Mouse (Mus musculus) urinary bladder, postnatal 10 days (tissue): ENCODE data around the gene Tle1.

Source experiments
- DNase-seq: peaks from one replicate; pipeline ENCODE4 v3.0.0; 2022; ENCODE audit warnings: low spot score

The Tle1 gene

DNA sequence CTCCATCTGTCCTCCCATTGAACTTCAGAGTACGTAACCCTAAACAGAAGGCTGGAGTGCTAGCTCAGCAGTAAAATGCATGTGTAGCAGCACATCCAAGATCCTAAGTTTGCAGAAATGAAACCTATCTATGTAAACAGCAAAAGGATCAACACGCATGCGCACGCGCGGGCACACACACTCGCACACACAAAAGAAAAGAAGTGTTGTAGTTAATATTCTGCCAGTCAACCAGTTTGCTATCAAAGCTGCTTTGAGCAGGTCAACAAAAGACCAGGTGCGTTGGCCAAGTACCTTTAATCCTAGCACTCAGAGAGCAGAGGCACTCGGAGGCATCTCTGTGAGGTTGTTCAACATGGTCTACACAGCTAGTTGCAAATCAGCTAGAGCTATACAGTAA is 35.0 kb downstream of the Tle1 start:
- no peak for DNase-seq

DNA sequence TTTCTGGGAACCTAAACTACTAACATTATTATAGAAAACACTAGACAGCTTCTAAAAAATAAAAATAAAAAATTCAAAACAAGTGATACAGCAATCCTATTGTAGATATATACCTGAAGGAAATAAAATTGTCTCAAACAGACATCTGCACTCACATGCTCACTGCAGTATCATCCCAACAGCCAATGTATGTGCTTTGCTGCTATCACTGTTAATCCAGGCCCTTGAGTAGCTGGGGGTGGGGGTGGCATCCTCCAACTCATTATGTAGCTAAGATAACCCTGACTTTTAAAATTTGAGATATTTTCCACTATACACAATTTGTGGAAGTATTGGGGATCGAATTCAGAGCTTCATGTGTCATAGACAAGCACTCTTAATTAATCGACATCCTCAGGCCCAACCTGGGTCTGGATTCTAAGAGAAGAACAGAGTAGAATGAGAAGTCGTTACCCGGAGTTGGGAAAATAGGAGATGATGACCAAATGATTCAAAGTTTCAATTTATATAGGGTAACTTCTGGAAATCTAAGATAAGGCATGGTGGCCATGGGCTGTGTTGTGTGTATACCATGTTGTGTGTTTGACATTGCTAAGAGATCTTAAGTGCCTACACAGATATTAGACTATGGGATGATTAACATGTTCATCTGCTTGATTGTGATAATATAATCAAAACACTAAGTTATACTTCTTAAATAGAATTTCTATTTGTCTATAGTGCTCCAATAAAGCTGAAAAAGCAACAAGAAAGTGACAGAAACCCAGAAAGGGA is 38.1 kb downstream of the Tle1 start:
- no peak for DNase-seq

DNA sequence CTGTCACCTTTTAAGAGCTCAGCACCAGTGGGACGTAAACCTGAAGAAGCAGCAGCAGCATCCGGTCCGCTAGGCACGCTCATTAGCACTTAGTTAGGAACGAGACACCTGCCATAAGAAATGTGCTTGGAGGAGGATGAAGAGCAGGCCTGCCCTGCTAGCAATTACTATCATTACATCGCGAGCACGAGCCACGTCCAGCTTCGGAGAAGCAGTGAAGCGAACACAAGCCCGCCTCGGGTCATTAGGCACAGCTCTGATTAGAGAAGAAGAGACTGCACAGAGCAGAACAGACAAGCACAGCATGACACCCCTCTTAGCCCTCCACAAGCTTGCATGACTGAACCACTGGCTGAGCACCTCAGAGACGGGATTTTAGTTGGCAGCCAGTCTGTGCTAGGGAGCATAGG is 40.6 kb downstream of the Tle1 start:
- no peak for DNase-seq

DNA sequence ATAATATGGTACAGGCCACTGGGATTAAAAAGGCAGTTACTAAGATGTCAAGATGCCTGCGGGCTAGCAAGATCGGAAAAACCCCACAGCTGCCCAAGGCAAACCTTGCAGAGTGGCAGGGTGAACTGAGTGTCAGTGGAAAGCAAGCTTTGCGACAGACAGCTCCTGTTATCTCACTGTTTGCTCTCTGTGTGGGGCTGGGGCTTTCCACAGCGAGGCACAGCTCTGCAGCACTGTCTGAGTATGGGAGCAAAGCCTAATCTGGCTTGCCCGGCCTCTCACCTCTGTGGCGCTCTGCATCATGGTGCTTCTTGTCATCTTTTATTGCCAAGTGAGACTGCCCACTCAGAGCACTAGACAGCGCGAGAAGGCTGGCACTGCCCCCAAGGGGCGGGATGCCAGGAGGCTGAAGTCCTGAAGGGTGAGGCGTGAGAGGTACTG is 42.8 kb downstream of the Tle1 start:
- no peak for DNase-seq

DNA sequence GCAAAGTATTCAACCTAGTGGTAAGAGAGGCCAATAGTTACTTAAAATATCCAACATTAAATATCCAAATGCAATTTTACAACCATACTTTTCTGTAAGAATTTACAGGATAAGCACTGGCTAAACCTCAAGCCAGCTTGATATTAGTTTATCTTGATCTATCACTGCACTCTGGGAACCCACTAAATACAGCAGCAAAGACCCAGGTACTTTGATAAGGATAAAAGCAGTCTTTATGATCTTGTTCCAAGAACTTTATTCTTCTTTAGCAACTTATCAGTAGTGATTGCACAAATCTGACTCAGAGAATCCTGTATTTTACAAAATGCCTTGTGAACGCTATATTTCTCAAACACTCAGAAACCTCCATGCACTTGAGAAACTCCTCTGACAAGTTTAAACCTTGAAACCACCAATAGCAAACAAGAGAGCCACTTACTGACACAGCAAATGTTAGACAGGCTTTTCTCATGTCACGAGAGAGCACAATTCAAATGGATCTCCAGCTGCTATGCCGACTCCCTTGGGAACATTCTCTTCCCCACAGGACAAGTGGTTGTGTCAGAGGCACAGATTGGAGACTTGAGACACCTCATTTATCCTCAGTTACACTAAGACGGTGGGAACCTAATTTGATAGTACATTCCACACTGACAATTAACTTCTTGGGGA is 50.1 kb downstream of the Tle1 start:
- no peak for DNase-seq

DNA sequence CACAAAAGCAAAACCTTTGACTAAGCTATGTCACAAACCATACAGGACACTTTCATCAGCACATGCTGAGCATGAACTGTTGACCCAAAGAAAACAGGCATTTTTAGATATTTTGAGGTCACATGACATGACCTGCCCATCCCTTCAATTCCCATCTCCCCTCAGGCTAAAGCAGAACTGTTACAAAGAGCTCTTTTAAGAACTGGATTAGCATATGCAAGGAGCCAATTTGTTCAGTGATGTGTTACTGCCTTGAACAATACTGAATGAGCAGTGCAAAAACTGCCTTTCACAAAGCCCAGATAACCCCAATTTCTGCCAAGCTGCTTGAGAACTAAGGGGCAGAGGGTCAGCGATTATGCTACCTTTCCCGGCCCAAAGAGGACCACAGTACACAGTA is 54.7 kb downstream of the Tle1 start:
- no peak for DNase-seq

DNA sequence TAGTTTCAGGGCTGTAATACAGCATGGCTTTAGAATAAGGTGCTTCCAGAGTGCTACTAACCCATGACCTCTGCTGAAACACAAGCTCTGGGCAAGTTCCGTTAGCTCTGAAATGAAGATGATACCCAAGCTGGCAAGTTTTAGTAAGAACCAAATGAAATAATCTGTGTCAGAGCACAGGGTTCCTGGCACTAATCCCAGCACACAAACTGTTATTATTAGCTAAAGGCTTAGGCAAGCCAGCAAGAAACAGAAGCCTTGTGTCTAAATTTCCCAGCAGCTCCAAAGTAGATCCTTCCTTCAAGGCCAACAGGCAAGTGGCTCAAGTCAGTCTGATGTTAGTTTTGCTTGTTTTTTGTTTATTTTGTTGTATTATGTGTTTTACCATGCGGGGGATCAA is 56.2 kb downstream of the Tle1 start:
- DNase-seq = no peak

DNA sequence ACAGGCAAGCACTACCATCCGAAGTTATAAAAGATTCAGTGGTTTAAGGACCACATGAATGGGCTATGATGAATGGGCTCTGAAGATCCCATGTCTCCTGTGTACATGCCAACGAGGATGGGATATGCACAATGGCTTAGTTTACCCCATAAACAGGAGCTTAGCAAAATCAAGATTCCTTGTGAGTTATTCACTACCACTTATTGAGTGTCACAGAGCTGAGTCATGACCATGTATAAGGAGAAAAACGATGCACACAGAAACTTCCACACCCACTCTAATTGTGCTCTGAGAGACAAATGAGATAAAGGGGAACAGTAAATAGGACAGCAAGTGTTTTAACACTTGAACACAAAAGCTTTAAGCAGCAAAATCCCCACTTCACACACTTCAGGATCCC is 60.0 kb downstream of the Tle1 start:
- DNase-seq = no peak

DNA sequence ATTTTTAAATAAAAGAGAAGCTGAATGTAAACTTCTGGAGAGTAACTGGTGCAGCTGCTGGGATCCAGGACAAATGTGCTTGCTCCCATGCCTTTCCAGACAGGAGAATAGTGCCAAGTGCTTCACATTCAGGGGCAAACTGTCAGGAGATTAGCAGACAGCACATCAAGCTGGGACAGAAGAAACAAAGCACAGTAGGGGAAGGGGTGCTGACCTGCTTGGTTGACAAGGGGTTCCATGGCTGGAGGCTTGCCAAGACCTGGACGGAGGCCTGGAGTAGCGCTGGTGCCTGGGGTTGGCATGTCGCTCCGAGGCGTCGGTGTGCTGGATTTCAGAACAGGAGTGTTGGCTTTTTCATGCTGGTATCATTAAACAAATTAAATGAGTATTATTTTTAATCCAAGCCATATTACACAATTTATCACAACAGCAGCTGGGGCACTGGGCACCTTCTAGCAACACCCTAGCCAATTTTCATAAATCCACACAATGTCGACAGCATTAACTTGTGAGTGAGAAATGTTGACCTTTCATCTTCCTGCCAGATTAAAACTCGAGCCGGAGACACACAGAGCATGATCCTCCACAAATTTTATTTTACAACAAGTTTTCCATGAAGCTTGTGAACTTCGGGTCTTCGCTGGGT is 61.1 kb downstream of the Tle1 start:
- DNase-seq = no peak

DNA sequence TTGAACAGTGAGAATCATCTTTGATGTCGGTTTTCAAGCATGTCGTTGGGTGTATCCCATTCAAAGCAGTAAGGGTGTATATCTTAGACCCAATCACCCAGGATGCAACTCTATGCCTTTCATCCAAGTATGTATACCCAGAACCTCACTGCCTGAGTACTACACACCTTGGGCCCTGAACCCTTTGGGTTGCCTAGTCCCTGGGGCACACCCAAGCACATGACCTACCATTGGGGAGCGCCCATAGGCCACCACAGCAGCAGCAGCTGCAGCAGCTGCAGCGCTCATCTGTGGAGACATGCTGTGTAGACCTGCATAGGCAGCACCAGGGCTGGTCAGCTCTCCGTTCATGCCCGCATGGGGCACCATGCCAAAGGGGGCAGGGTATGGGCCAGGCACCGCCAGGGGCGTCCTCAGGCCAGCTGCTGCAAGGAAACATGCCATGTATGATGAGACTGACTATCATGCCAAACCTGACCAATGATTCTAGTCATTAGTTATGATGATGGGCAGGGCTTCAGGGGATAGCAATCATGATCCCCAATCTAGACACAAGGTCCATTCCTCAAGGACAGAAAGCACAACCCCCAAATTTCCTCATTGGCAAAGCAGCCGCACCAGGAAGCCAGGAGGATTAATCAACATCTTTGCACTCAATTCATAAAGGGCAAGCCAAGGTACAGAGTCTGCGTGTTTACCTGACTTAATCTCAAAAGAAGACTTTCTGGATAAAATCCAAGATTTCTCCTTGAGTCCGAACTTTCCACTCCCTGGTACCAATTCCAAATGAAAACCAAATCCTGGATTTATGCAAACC is 62.2 kb downstream of the Tle1 start:
- no peak for DNase-seq

DNA sequence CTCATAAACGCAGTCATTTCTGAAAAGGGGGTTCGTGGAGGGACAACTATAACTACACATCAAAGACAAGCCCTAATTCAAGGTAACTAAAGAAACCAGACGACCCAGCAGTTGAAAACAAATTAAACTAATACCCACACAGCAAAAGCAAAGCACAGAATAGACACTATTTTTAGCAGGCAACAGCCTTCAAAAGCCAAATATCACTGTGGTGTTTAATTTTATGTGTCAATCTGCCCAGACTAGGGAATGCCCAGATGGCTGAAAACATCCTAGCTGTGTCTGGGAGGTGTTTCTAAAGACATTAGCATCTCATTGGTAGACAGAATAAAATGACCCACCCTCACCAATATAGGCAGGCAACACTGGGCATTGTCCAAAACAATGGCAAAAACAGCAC is 68.1 kb downstream of the Tle1 start:
- DNase-seq = no peak

DNA sequence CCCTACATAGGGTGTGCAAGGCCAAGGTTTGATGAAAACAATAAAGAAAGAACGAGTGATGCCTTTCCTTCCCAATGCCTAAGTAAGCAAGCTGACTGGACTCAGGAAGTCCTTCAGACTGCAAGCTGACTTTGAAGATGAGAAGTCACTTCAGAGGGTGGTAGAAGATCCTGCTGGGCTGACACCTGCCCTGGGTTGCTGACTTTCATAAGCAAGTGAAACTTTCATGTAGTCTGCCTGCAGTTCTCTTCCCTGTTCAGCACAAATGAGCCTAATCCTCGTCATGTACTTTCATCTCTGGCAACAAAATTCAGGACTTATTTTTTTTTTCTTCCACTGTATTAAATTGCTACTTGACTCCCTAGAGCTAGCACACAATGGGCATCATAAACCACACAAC is 73.1 kb downstream of the Tle1 start:
- DNase-seq = no peak

DNA sequence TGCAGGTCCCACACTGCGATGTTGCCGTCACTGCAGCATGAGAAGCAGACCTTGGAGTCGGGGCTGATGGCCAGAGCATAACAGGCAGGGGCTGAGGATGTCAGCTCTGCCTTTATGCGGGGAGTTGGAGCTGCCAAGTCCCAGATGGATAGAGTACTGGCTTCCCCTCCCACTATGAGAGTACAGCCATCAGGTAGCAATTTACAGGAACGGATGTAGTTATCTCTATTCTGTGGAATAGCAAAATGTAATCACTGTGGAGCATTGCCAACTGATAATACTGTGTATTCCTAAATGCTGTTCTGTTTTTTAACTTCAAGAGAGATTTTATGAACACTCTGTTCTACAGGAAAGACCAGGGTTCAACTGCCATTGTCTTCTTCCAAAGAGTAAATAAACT is 75.9 kb downstream of the Tle1 start:
- DNase-seq = no peak

DNA sequence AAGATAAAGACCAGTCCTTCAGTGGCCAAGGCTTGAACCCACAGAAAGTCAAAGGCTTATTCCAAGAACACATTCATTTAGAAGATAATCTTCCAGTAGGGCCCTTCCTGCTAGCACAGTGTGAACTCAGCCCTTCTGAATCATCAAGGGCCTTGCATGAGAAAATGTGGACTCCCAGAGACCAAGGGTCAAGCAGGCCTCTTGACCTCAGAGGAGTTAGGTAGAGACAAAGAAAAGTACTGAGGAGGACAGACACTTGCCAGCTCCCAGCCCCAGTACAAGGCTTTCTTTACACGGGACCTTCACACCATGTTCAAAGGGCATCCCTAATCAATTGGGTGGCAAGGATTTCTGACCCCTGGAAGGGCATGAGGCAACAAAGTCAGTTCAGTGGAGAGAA is 77.9 kb downstream of the Tle1 start:
- DNase-seq = no peak

DNA sequence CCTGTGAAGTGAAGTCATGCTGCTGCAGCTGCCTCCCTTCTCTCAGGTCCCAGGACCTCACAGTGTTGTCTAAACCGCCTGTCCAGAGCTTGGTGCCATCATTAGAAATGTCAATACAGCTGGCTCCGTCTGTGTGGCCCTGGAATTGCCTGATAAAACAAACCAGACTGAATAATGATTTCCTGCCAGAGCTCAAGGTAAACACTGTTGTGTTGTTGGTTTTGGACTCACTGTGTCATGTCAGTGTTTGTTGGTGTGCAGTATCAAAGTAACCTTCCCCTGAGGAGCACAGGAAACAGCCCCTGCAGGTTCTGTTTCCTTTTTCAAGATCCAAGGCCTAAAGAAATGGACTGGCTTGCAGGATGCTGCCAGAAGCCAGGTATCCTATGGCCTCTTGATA is 78.4 kb downstream of the Tle1 start:
- DNase-seq = no peak

DNA sequence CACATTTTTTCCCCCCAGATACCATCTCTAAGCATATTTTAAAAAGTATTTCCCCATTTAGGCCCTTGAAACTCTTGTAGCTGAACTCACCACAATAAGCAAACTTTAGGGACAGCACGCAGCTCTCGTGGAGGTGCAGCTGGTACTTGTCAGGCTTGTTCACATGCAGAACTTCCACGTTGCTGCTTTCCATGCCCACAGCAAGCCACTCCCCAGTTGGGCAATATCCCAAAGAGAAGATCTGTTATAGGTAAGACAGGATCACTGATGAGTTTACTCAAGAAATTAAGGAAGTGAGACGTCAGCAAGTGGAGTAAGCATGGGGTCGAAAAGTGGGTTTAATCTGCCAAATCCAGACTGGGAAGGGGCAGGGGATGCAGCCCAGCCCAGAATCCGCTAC is 80.7 kb downstream of the Tle1 start:
- no peak for DNase-seq

DNA sequence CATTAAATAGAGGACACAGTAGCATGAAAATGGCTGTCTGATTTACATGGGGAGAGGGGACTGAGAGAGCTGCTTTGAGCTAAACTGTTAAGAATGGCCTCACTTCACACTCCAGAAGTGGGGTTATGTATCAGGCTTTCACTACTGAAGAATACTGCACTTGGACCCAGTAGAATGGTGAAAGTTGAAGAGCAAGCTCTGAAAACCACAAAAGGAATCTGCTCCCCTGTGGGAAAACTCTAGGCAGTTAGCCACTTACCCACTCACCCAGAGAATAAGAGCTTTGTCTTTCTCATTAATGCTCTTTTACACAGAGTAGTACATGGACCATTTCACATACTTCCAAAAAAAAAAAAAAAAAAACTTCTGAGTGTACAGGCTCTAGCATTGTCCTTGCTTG is 95.0 kb downstream of the Tle1 start:
- no peak for DNase-seq

DNA sequence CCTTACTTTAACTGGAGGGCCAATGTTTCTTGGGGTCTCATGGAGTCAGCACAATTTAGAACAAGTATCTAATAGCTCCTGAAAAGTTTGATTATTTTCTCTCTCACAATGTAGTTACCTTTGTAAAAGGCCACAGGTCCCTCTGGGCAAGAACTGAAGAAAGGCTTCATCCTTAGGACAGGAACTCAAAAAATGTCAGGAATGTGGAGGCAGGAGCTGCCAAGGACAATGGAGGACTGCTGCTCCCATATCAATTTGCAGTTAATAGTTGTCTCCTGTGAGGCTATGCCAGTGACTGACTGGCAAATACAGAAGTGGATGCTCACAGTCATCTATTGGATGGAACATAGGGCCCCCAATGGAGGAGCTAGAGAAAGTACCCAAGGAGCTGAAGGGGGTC is 96.5 kb downstream of the Tle1 start:
- no peak for DNase-seq

DNA sequence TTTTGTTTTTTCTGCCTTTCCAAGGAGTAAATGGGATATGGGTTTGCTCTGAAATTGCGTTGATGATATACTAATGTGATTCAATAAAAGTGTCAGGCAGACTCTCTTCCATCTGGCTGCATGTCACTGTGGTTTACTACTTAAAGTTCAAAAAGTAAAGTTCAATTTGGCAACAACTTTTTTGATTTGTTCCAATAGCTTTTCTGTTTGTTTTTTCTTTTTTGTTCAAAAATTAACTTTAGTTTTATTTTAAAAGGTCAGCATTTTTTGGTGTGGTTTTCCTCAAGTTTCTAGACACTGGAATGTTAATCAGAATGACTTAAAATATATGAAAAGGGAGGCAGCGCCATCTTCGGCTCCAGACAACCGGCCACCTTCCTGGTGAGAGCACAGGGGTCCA is 112.9 kb downstream of the Tle1 start:
- no peak for DNase-seq

DNA sequence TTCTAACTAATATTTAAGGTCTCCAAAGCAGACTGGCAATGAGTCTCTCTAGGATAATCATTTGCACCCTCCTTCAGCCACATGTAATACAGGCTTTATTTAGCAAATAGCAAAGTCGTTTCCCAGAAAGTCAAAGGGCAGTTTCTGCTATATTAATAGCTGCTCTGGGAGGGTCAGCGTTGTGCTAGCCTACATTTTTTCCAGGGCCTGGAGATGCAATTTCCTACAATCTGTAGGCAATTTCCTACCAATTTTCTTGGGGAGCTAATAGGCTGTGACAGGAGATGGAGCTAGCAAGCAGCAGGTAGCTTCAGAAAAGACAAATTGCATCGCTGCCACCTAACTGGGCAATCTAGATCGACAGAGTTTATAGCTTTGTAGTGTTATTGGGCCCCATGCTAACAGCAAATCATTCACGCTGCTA is 131.6 kb downstream of the Tle1 start:
- no peak for DNase-seq

DNA sequence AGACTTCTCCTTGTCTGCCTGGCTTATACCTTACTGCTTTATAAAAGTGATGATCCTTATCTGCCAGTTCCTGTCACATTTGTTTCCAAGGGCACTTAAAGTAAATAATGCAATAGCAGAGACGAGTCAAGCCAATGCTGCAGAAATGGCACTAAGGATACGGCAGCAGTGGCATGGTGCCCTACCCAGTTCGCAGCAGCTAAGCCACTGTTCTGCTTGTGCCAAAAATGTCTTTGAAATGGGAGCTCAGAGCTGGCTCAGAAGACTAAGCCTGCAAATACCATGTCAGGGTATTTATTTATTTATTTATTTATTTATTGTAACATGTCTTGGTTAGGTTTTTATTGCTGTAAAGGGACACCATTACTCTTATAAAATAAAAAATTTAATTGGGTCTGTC is 132.8 kb downstream of the Tle1 start:
- DNase-seq = no peak
